Mouse (Mus musculus) megakaryocyte, embryonic 14.5 days (primary cell): ENCODE measurements around the gene Grb2. TPM values are rescaled to one million over a fixed set of nuclear protein-coding genes. Genes with fewer than 3 reads are reported as not detected.
A peak's percentile ranks its signal among the peaks of the same experiment; 100 is the strongest.

Experiments used
- H3K27me3 ChIP-seq: replicated peaks from 2 replicates; pipeline ENCODE3; 2012; ENCODE audit warnings: inconsistent platforms
- H3K36me3 ChIP-seq: replicated peaks from 2 replicates; pipeline ENCODE3; 2012; ENCODE audit warnings: low read length, inconsistent platforms, mixed read lengths
- H3K4me1 ChIP-seq: 2 replicates; pipeline ENCODE4 v1.6.1; 2012; ENCODE audit warnings: inconsistent platforms
- H3K4me3 ChIP-seq: replicated peaks from 2 replicates; pipeline ENCODE3; 2012; ENCODE audit warnings: moderate library complexity, mild to moderate bottlenecking, inconsistent platforms
- H3K9me3 ChIP-seq: 2 replicates; pipeline ENCODE4 v1.6.1; 2012; ENCODE audit warnings: inconsistent platforms
- FLI1 ChIP-seq: IDR thresholded peaks from 2 replicates; pipeline ENCODE4 v1.6.1; 2012; ENCODE audit warnings: low read length, inconsistent platforms, mixed read lengths
- GATA1 ChIP-seq: IDR thresholded peaks from 3 replicates; pipeline ENCODE4 v1.6.1; 2012; ENCODE audit warnings: mixed read lengths, low read length, inconsistent platforms, borderline replicate concordance
- polyA plus RNA-seq: library from polyadenylated mRNA; stranded (reverse); fragments of >175 nt; gene quantifications from 2 replicates; pipeline ENCODE4 v1.2.3, GENCODE M21; 2012; ENCODE audit warnings: low replicate concordance; ENCODE audit not compliant: insufficient read depth

Gene Grb2
- polyA plus RNA-seq, 1 experiment = 77.5 TPM

DNA sequence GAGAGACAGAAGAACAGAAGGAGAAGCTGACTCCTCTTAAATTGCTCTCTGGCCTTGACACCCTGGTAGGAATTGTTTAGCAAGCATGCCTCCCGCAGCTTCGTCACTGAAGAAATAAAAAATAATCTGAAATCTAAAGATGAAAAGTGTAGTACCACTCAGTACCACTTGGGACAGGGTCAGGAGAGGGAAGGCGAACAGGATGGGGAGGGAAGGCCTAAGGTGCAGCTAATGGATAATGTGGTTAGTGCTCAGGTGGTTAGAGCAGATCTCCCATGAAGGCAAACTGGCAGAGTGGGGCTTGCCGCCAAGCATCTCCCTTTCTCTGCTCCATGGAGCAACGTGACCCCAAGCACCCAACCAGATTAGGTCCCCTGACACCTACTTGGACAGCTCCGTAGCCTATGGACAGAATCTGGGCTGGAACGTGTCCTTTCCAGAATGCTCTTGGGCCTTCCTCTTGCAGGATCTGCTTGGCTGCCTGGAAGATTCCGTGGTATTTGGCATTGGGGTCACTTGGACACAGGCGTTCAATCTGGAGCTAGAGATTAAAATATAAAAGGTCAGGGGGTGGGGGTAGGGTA is 84.8 kb downstream of the Grb2 start:
- H3K4me1 ChIP-seq = peaks cover 31% of the 10 kb centered on the region
- H3K36me3 ChIP-seq = peaks cover 65% of the 10 kb centered on the region
- H3K4me3 ChIP-seq = no peak overlapping the region
- H3K9me3 ChIP-seq = no peaks in the 10 kb centered on the region
- TF ChIP-seq FLI1 (no peak), GATA1 (no peak)
- no peaks in the 10 kb centered on the region for H3K27me3 ChIP-seq

DNA sequence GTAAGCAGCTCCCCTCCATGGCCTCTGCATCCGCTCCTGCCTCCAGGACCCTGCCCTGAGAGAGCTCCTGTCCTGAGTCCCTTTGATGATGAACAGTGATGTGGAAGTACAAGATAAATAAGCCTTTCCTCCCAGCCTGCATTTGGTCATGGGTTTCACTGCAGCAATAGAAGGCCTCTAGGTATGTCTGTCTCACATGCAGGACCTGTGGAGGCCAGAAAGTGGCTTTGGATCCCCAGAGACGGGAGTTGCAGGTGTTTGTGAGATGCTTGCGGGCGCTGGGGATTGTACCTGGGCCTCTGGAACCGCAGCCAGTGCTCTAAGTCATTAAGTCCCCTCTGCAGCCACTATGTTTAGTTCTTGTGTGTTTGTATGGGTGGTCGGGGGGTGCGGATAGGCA is 88.4 kb downstream of the Grb2 start:
- TF ChIP-seq FLI1 = no peak
- TF ChIP-seq GATA1 = no peak
- no peaks in the 10 kb centered on the region for H3K9me3 ChIP-seq
- no peak overlapping the region for H3K4me3 ChIP-seq
- H3K4me1 ChIP-seq = peaks cover 7% of the 10 kb centered on the region
- peaks cover 89% of the 10 kb centered on the region for H3K36me3 ChIP-seq
- no peaks in the 10 kb centered on the region for H3K27me3 ChIP-seq

DNA sequence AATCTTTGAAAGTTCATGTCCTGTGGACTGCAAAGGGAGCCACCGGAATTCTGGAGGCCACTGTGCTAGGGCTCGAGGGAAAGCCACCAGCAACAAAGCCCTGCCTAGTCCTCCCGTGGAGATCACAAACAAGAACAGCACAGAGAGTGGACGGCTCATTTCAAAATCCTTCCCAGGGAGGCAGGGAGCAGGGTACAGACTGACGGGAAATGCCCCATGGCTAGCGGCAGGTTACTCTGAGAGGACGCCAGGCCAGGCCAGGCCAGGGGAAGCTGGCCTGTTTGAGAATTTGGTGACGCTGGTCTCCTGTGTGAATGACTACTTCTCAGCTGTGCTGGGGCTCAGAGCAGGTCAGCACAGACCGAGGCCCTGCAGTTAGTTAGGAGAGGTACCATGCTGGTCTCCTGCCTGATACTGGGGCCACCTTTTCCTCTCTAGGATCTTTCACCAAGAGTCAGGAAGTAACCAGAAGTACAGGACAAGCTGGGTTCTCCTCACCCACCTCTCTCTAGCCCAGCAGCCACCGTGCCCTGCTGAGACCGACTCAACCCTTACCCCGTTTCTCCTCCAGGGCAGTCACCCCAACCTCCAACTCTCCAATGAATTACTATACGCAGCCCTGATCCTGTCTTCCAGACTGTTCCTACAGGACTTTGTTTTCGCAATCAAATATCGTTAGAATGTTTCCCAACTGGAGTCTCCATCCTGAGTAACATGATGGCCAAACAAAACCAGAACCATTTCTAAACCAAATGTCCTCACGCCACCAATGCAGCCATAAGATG is 89.5 kb downstream of the Grb2 start:
- no peaks in the 10 kb centered on the region for H3K27me3 ChIP-seq
- H3K9me3 ChIP-seq = no peaks in the 10 kb centered on the region
- H3K4me1 ChIP-seq = peaks cover 12% of the 10 kb centered on the region
- no peak overlapping the region for H3K4me3 ChIP-seq
- TF ChIP-seq GATA1 (no peak), FLI1 (no peak)
- peaks cover 93% of the 10 kb centered on the region for H3K36me3 ChIP-seq

DNA sequence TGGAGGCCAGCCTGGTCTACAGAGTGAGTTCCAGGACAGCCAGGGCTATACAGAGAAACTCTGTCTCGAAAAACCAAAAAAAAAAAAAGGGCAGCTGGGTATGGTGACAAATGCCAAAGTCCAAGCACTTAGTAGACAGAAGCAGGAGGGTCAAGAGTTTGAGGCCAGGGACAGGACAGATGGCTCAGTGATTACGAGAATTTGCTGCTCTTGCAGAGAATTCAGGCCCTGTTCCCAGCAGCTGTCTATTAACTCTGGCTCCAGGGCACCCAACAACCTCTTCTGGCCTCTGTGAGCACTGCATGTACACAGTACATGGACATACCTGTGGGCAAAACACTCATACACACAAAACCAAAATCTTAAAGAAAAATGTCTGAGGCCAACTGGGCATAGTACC is 90.4 kb downstream of the Grb2 start:
- TF ChIP-seq GATA1 (no peak), FLI1 (no peak)
- Histone ChIP-seq H3K36me3 (peaks cover 84% of the 10 kb centered on the region), H3K27me3 (no peaks in the 10 kb centered on the region)

DNA sequence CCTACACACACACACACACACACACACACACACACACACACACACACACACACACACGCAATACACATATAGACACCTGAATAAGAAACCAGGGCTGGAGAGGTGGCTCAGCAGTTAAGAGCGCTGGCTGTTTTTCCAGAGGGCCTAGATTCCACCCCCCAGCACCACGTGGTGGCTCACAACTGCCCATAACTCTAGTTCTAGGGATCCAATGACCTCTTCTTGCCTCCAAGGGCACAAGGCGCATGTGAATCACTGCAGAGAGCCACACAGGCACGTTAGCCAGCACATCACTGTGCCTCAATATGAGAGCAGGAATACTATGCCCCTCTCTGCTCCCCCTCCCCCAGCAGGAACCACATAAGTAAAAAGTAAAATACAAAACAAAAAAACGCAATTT is 91.5 kb downstream of the Grb2 start:
- H3K4me3 ChIP-seq = no peak overlapping the region
- H3K36me3 ChIP-seq = peaks cover 73% of the 10 kb centered on the region
- no peaks in the 10 kb centered on the region for H3K9me3 ChIP-seq

More for the DNA sequence above, 90.4 kb downstream of the Grb2 start:
- no peak overlapping the region for H3K4me3 ChIP-seq
- peaks cover 21% of the 10 kb centered on the region for H3K4me1 ChIP-seq
- H3K9me3 ChIP-seq = no peaks in the 10 kb centered on the region

DNA sequence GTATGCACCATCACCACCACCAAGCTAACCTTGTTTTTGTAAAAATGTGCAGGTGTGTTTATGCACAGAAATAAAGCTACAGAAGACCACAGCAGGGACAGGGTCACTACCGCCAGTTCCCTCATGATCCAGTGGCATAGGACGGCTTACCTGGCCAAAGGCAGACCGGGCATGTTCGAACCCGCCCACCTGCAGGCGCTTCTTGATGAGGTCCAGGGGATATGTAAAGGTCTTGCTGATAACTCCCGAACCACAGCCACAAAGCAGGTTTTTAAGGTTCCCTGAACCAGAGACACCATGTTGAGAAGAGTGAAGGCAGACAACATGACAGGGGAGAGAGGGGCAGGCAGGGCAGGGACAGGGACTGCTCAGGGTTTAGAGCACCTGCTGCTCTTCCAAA is 92.0 kb downstream of the Grb2 start:
- no peaks in the 10 kb centered on the region for H3K27me3 ChIP-seq
- peaks cover 71% of the 10 kb centered on the region for H3K36me3 ChIP-seq
- H3K4me1 ChIP-seq = peaks cover 30% of the 10 kb centered on the region
- no peak for TF ChIP-seq FLI1
- TF ChIP-seq GATA1 = no peak
- no peaks in the 10 kb centered on the region for H3K9me3 ChIP-seq
- H3K4me3 ChIP-seq = no peak overlapping the region

More for the DNA sequence above, 91.5 kb downstream of the Grb2 start:
- Histone ChIP-seq H3K4me1 (peaks cover 25% of the 10 kb centered on the region), H3K27me3 (no peaks in the 10 kb centered on the region)
- TF ChIP-seq GATA1 = no peak
- no peak for TF ChIP-seq FLI1

DNA sequence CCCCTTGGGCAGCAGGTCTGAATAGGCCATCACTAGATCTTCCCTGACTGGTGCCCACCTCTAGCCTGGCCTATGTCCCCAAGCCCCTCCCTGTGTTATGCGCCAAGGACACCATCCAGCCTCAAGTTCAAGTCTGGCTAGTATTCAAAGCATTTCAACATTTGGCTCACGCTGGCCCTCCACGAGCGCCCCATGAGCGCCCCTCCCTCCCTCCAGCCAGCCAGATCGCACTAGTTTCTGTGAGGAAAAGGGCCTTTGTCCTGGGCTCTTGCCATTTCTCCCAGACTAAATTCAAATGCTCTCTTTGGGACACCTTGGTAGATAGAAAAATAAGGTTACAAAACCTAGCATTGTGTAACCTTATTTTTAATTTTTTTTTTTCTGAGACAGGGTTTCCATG is 92.5 kb downstream of the Grb2 start:
- H3K4me1 ChIP-seq = peaks cover 35% of the 10 kb centered on the region
- no peaks in the 10 kb centered on the region for H3K9me3 ChIP-seq
- H3K4me3 ChIP-seq = no peak overlapping the region
- H3K36me3 ChIP-seq = peaks cover 71% of the 10 kb centered on the region
- H3K27me3 ChIP-seq = no peaks in the 10 kb centered on the region
- TF ChIP-seq FLI1 = no peak
- TF ChIP-seq GATA1 = no peak

DNA sequence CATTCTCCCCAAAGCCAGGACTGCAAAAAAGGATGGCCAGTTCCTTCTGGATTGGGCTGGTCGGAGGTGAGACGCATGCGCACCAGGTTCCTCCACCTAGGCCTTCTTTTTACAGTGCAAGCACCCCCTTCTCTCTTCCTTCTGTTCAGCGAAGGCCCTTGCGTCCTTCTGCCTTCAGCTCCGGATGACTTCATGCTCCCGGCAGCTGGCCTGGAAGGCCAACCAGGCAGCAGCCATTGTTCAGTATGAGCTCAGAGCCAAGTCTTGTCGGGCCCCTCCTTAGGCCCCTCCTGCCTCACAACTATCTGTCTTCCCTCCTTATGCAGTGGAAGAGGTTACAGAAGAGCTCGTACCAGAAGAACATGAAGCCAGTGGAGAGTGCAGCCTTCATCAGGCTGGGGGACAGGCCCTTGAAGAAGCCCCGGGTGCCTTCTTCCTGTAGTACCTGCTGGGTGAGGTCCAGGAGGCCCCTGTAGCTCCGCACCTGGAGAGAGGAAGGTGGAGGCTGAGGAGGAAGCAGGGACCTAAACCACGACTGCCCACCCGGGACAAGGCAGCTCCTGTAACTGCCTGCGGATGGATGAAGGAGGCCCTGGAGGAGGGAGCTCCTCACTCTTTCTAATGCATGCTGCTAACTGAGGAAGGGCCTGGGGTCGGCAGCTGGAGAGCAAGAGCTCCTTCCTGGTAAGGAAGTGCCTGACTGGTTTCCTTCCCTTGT is 93.1 kb downstream of the Grb2 start:
- Histone ChIP-seq H3K36me3 (peaks cover 66% of the 10 kb centered on the region), H3K4me3 (no peak overlapping the region), H3K9me3 (no peaks in the 10 kb centered on the region), H3K27me3 (no peaks in the 10 kb centered on the region), H3K4me1 (peaks cover 37% of the 10 kb centered on the region)
- TF ChIP-seq FLI1 (no peak), GATA1 (no peak)

DNA sequence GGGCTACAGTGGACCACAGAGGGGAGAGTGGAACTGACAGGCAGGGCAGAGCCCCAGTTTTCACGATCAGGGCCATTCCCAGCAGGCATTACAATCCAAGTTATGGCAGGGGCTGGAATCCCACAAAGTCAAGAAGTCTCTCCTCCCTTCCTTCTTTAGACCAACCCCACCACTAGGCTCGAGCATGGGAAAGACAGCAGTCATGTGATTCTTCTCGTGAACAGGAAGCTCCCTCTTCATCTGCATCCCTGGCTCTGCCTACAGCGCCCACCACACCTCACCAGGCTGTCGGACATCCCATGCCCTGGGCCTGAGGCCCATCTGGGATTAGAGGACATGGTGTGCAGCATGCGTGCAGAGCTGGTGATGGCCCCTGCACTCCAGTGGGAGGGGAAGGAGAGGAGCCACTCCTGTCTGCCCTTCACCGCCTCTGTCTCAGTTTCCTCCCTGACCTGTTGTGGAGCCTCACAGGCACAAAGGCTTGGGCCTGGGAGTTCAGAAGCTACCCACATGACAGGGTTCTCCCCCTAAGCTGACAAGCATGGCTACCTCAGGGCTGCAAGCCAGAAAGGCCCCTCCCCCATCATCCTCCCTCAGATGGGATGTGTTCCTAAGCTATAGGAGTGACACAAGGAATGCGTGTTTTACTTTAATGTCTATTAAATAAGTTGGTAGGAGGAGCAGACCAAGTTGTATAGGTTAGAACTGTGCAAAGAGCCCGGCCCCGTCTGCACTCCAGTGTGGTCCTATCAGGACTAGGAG is 93.9 kb downstream of the Grb2 start:
- TF ChIP-seq FLI1 (no peak), GATA1 (no peak)
- peaks cover 43% of the 10 kb centered on the region for H3K4me1 ChIP-seq
- peaks cover 66% of the 10 kb centered on the region for H3K36me3 ChIP-seq
- H3K4me3 ChIP-seq = peak overlapping the region; percentile 19
- no peaks in the 10 kb centered on the region for H3K27me3 ChIP-seq
- H3K9me3 ChIP-seq = no peaks in the 10 kb centered on the region
